Mouse (Mus musculus) CD4-positive, CD25-positive, alpha-beta regulatory T cell, adult 4 months (primary cell): ENCODE results near the gene Prss57. TPM values are rescaled to one million over a fixed set of nuclear protein-coding genes. Genes with fewer than 3 reads are reported as not detected.

ENCODE experiments used
- ATAC-seq: one replicate; pipeline ENCODE4 v1.8.0; 2017
- polyA plus RNA-seq, 2 experiments: library from polyadenylated mRNA; unstranded; fragments of 100-300 nt; shearing (Covaris generic); gene quantifications; one replicate each; pipeline ENCODE4 v1.2.1; 2017

Prss57 gene
- polyA plus RNA-seq, 2 experiments from 2014 or later = not detected

GRCm38 (mm10) chr10:79806972-79807371, 16.2 kb upstream of the Prss57 start:
- no peak for ATAC-seq

DNA sequence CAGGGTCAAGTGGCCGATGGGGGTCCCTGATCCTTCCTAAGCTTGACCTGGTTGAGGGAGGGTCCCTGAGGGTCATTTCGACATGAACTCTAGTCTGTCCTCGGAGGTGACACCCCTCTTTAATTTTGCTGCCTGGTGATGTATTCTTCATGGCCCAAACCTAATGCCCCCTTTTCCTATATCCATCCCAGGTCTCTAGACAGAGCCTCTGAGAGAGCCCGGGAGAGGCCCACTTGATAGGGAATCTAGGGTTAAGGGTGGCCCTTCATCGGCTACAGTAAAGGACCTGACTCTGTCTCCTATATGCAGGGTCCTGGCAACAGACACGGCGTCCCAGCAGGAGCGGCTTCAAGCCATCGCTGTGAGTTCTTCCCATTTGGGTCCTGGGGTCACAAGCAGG, 15.6 kb upstream of the Prss57 start:
- no peak for ATAC-seq

DNA sequence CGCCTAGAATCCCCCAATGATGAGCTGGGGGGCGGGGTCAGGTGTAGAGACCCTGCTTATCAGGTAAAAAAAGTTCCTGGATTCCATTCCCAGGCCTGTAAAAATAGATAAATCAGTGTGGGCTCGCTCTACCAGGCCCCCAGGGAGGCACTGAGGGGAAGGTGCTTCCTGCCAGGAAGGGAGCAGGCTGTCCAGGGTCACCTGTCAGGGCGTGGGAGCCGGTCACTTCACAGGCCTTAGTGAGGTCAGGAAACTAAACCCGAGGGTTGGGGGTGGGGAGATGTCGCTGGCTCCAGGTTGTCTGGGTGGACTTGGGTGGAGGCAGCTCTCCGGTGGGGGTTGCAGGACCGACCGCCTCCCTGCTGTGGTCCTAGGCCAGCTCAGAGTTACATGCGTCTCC, 14.9 kb upstream of the Prss57 start:
- no peak for ATAC-seq

DNA sequence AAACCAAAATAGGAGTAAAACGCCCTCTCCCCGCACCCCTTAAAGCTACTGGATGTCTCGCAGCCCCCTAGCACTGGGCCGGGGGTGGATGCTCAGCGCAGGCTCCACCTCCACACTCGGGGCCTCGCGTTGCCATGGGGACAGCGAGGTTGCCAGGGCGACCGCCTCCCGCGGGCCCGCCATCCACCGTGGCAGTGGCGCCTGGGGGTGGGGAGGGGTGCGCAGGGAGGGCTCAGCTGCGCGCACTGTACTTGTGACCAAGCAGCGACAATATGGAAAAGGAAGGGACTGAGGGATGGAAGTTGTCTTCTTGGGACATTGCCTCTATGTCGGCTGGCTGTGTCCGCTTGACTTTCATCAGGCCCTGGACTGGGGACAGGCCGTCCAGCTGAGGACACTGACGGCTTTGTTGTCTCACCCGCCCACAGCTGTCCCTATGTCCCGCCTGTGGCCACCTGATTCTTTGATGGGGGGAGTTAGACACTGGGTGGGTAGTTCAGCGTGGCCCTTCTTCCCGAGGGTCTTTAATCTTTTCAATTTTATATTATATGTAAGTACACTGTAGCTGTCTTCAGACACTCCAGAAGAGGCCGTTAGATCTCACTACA, 13.1 kb upstream of the Prss57 start:
- ATAC-seq = no peak

DNA sequence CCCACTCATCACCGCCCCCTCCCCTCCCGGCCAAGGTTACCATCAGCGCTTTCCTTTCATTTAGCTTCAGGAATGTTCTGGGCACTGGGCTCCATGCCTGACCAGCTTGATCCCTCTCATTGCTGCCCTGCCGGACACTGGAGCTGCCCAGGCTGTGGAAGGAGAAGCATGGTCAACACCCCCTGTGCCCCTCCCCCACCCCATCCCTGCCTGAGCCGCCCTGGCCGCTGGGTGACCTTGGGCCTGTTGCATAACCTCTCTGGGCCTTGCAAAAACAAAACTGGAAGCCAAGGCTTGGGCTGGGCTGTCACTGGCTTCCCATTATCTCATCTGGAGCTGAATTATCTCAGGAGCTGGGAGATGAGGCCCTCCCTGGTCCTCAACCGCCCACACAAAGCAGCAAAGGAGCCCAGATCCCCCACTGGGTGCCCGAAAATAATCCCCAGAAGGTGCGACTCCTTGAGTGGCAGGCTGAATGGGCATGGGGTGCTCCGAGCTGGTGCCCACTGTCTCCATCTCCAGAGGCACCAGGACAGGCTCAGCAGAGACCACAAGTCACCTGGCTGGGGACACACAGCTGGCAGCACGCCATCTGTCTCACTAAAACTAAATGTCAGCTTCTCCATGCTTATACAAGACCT, 11.7 kb upstream of the Prss57 start:
- ATAC-seq = no peak

- ATAC-seq = no peak
Observed at GRCm38 (mm10) chr10:79801837-79802236, 11.1 kb upstream of the Prss57 start.

DNA sequence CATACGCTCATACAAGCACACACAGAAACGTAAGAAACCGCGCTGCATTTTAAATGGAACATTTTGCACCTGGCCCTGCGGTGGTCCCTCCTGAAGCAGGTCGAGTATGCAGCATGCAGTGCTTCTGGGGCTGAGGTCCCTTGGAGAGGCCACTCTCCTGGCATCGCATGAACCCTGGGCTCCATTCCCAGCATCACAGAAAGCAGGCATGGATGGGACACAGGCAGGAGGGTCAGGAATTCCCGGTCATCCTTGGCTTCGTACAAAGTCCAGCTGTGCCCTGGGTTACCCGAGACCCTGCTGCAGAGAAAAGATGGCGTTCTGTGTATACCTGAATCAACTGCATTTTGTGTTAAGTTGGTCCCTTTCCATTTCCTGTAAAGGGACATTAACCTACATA, 9.7 kb upstream of the Prss57 start:
- no peak for ATAC-seq

DNA sequence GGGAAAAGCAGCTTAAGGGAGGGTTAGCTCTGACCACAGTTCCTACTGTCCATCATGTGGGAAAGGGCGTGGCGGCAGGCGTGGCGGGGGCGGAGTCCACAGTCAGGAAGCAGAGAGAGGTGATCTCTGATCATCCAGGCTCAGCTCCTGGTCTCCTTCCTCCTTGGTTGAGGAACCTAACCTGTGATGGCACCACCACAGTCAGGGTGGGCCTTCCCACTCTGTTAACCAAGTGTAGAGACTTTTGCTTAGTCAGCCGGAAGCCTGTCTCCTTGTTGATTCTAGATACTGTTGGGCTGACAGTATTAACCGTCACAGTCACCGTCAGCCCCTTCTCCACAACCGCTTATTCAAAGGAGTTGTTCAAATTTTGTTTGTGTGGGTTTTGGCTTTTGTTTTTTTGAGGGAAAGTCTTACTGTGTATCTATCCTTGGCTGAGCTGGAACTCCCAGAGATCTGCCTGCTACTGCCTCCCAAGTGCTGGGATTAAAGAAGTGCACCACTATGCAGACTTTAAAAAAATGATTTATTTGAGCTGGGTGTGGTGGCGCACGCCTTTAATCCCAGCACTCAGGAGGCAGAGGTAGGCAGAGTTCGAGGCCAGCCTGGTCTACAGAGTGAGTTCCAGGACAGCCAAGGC, 7.6 kb upstream of the Prss57 start:
- ATAC-seq = no peak

GRCm38 (mm10) chr10:79797326-79797725, 6.6 kb upstream of the Prss57 start:
- no peak for ATAC-seq

- ATAC-seq = no peak
Observed at GRCm38 (mm10) chr10:79795905-79796304, 5.1 kb upstream of the Prss57 start.

GRCm38 (mm10) chr10:79794491-79794931, 3.8 kb upstream of the Prss57 start:
- no peak for ATAC-seq

- no peak for ATAC-seq
Observed at GRCm38 (mm10) chr10:79793738-79794490, 3.2 kb upstream of the Prss57 start.

DNA sequence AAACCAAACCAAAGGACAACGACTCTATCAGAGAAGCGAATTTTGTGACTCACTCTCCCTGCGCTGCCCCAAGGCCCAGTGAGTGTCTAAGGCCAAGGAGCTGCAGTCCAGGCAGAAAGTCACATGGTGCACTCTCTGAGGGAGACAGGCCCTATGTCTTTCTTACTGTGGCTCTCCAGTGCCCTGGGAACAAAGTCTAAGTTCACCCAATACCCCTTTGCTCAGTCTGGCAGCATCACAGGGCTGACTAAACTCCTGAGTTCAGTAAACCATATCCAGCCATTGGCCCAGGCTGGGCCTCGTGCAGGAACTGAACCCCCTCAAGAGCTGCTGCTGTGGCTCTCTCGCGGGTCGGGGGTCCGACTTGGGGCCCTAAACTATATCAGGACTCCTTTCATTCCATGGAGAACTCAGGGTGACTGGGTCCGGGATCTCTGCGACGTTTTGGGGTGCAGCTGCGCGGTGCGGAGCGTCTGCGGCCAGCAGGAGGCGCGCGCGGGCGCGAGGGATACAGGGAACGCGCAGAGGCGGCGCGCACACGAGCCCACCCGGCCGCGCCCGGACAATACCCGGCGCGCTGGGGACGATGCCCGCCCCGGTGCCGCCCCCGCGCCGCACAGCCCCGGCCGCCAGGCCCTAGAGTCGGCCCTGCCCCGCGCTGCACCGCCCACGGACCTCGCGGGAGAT, 2.4 kb upstream of the Prss57 start, which contains the start of gene Palm:
TSS of gene Palm (plus strand) at position 522 of the 687 bp plus-strand sequence.
- peak; percentile 68 for ATAC-seq

DNA sequence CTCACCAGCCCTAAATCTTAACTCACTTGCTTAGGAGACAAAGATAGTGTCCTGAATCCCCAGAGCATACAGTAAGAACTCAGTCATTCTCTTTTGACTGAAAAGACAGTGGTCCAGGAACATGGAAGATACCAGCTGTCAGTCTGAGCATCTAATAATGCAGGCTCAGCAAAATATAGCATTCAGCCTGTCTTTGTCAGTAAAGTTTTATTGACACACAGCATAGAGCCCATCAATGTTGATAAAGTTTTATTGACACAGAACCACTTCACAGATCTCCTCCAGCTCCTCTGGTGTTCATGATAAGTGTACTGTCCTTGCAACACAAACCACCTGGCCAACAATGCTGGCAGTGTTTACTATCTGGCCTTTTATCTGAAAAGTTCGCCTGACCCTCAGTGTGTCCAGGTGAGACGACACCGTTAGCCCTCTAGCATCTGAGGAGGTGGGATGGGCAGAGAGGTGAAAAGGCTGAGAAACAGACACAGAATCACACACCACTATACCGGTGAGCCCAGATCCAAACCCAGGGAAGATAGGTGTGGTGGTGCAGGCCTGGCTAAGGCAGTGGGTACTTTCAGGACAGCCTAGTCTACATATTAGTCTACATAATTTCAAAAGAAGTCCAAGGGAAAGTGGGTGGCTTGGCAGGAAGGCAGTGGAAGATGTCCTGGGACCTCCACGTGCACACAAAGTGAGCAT, 1.7 kb upstream of the Prss57 start:
- ATAC-seq = no peak

DNA sequence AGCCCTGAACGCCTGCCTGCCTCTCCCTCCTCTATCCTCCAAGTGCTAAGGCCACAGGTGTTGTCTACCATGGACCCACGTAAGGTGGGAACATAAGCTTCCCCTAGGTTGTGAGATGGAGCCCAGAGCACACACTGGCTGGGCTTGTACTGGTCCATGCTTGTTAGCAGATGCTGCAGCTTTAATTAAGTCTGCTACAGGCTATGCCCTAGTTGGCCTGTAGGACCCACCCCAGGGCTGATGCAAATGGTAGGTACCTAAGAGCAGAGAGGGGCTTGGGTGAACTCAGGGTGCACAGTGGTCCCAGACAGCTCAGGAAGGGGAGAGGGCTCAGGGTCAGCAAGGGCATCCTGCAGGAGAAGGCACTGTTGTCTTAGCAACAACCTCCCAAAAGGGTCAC, 1.2 kb downstream of the Prss57 start:
- no peak for ATAC-seq

GRCm38 (mm10) chr10:79788386-79789158, 2.2 kb downstream of the Prss57 start:
- ATAC-seq = peak; percentile 41

DNA sequence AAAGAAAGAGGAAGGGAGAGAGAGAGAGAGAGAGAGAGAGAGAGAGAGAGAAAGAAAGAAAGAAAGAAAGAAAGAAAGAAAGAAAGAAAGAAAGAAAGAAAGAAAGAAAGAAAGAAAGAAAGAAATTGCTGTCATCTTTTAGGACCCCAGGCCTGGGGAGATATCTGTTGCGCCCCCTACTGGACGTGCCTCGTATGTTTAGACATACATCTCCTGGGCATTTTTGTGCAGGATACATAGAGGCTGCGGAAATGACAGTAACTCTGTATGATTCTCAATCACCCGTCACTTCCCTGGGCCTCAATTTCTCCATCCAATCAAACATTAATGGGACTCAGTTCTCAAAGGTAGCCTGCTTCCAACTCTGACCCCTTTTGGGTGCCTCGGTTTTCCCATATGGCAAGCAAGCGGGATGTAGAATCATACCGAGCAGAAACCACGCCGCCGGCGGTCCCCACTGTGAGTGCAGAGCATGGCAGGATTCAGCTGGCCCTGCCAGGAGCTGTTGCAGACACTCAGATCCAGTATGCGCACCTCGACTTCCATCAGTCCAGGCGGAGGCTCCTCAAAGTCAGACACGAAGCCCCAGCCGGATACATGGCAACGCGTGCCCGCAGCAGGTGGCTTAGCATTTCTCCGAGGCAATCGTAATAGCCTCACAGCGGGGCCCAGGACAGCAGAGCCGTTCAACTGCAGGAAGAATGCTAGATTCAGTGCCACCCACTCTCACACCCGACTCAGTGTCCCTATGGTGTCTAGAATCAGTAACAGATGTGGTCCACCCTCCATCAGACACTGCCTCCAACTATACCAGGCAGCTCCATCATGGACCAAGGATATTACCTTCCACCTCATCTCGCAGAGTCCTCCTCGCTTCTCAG, 6.6 kb downstream of the Prss57 start:
- ATAC-seq = no peak

DNA sequence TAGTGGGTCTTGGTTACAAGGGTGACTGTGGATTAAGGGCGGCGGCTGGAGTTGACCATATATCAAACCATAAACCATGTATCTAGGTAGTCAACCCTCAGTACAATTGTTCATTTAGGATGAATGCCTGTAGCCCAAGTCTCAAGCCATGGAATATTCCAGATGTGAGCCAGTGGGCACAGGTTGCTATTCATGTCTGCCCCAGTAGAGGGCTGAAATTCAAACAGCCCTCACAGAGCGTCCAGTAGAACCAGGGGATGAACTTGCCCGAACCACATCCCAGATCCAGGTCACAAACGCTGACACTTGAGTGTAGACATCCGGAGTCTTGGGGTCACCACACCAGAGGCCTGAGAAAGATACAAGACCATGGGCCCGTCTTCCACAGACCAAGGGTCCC, 7.7 kb downstream of the Prss57 start:
- ATAC-seq = no peak

DNA sequence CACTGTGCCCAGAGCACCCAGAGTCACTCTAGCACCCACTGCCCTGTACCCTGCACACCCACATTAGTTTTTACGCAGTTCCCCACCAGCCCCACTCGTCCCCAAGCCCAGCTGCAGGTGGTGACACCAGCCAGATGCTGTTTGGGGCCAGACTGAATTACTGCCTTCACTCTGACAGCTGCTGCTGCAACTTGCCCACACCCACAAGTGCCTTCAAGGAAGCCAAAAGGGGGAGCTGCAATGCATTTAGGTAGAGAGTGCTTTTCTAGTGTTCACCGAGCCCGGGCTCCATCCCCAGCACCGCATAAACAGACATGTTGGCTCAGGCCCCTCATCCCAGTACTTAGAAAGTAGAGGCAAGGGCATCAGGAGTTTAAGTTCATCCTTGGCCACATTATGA, 8.8 kb downstream of the Prss57 start:
- no peak for ATAC-seq

DNA sequence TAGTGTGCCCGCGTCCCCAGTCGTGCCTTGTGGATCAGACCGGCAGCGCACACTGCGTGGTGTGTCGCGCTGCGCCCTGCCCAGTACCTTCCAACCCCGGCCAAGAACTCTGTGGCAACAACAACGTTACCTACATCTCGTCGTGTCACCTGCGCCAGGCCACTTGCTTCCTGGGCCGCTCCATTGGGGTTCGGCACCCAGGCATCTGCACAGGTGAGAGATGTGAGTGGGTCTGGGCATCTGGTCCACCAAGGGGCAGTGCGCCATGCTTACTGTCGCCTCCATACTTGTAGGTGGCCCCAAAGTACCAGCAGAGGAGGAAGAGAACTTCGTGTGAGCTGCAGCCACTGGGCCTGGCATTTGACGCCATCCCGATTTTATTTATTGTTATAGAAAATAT, 9.6 kb downstream of the Prss57 start:
- ATAC-seq = no peak
